Mouse (Mus musculus): ENCODE measurements around the gene Flvcr1. TPM values are rescaled to one million over a fixed set of nuclear protein-coding genes. Genes with fewer than 3 reads are reported as not detected.
A peak's percentile ranks its signal among the peaks of the same experiment; 100 is the strongest.

Gene Flvcr1
- total RNA-seq, 1 experiment from 2014 or later = 55.7 TPM

DNA sequence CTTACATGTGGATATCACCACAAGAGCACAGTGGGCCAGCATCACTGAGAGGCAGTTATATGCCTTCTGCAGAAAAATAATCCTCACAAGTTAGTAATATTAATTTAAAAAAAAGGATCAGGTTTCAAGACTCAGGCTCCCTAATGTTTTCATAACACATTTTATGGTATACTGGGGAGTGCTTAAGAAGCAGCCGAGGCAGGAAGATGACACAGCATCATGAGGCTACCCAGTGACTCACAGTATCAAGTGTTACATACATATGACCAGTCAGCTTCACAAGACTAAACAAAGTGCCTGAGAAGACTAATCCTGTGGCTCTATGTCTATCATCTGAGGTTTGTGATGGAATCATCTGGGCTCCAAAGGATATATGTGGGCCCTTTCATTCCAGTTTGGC is 27.9 kb downstream of the Flvcr1 start:
- no peak for ATAC-seq (ENCODE audit: extremely low read depth, insufficient number of reproducible peaks, low FRiP score, poor library complexity, severe bottlenecking)

- ATAC-seq (ENCODE audit: extremely low read depth, insufficient number of reproducible peaks, low FRiP score, poor library complexity, severe bottlenecking) = no peak
Measured at GRCm38 (mm10) chr1:190996346-190996877, 29.5 kb downstream of the Flvcr1 start.

- no peak for ATAC-seq (ENCODE audit: extremely low read depth, insufficient number of reproducible peaks, low FRiP score, poor library complexity, severe bottlenecking)
Measured at GRCm38 (mm10) chr1:190995548-190995947, 30.4 kb downstream of the Flvcr1 start.

DNA sequence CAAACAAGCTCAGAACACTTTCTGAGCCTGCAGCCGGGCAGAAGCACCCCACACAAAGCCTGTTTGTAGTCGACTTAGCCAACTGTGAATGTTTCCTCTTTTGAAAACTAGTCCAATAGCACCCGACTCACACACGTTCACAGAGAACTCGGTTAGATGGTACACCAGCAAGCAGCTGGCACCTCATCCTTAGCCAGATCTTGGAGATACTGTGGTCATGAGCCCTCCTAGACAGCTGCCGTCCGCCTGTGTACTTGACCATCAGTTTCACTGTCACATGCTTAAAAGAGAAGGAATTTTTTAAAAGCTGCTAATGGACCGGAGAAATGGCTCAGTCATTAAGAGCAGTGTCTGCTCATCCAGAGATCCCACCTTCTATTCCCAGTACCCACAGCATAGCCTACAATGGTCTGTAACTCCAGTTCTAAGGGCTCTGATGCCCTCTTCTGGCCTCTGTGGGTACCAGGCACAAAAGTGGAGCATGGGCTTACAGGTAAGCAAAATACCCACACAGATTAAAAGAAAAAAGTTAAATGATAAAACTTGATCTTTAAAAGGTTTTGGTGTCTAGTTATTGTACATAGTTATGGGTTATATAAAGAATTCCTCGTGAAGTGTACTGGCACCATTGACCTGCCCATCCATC is 36.4 kb downstream of the Flvcr1 start:
- no peak for ATAC-seq (ENCODE audit: extremely low read depth, insufficient number of reproducible peaks, low FRiP score, poor library complexity, severe bottlenecking)

DNA sequence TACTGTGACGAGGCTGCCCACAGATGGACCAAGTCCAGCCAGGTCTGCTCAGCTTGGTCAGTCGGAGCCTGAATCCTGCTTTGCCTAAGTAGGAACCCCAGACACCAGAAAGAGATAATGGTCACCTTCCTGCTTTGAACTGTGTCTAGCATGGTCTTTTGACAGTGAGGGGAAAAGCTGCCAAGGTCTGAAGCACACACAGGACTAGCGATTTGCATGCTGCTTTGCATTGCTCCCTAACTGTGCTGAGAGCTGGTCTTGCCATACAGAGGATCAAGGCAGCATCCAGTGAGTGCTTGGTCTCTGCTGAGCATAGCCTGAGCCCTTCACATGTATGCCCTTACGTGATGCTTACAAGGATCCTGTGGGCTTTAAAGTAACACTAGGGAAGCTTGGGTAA is 44.5 kb downstream of the Flvcr1 start:
- ATAC-seq (ENCODE audit: extremely low read depth, insufficient number of reproducible peaks, low FRiP score, poor library complexity, severe bottlenecking) = peak; percentile 51; the same call in 1 of the 2 replicates

GRCm38 (mm10) chr1:190980470-190980869 is 45.5 kb downstream of the Flvcr1 start:
- no peak for ATAC-seq (ENCODE audit: extremely low read depth, insufficient number of reproducible peaks, low FRiP score, poor library complexity, severe bottlenecking)

- ATAC-seq (ENCODE audit: extremely low read depth, insufficient number of reproducible peaks, low FRiP score, poor library complexity, severe bottlenecking) = peak; percentile 7; the same call in 1 of the 2 replicates
Measured at GRCm38 (mm10) chr1:190979100-190979563, 46.8 kb downstream of the Flvcr1 start, which contains the start of gene Vash2. Vash2 (minus strand) TSS chr1:190979296.

DNA sequence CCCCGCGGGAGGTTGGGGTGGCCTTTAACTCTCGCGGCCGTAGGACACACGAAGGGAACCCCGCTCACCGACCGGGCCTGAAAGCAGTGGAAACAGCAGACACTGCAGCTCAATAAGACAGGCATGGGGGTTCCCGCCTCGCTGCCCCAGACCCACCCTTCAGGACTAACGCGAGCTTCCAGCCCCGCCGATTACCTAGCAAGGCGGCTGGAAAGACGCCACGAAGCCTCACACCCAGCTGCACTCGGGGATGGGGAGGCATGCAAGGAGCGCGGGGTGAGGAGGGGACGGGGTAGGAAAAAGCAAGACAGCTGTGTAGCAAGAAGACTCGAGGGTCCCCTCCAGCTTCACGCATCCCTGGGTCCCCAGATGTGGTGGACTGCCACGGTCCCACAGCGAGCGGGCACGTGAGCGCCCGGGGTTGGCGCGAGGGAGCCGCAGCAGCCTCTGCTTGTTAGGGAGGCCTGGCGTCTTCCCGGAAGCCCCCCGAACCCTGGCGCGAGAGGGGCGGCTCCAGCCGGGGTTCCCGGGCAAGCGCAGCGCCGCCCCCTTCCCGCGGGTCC is 47.4 kb downstream of the Flvcr1 start:
- peak; percentile 22; the same call in 1 of the 2 replicates for ATAC-seq (ENCODE audit: extremely low read depth, insufficient number of reproducible peaks, low FRiP score, poor library complexity, severe bottlenecking)

DNA sequence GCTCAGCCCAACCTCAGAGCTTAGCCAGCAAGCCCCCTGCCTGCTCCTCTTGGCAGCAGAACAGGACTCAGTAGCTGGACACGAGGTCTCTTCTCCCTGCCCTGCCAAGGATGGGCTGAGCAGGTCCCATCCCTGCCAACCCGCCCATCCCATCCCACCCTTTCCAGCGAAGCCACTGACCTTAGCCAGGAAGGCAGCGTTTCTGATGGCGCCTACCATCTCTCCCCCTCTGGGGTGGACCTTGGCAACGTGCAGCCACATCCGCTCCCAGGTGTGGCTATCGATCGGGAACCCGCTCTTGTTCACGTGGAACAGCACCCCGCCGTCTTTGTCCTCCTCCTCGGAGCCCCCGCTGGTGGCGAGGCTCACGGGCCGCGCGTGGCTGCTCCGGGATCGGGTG is 48.0 kb downstream of the Flvcr1 start:
- no peak for ATAC-seq (ENCODE audit: extremely low read depth, insufficient number of reproducible peaks, low FRiP score, poor library complexity, severe bottlenecking)

- no peak for ATAC-seq (ENCODE audit: extremely low read depth, insufficient number of reproducible peaks, low FRiP score, poor library complexity, severe bottlenecking)
Measured at GRCm38 (mm10) chr1:190976887-190977573, 48.9 kb downstream of the Flvcr1 start.

DNA sequence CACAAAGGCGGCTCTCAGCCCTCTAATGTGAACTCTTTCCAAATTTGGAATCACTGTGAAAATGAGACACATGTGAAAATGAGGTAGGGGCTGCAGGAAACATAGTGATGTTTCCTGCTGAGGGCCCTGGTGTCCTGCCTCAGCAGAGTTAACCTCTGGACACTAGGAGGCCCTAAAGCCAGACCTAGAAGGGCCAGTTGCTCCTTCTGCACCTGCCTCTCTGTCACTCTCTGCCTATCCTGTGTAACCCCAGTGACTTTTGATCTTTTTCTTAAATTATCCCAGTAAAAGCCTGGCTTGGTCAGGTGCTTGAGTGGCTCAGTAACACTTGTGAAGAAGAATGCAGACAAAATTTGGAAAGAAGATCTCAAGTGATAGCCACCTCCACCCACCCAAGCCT is 51.1 kb downstream of the Flvcr1 start:
- no peak for ATAC-seq (ENCODE audit: extremely low read depth, insufficient number of reproducible peaks, low FRiP score, poor library complexity, severe bottlenecking)

DNA sequence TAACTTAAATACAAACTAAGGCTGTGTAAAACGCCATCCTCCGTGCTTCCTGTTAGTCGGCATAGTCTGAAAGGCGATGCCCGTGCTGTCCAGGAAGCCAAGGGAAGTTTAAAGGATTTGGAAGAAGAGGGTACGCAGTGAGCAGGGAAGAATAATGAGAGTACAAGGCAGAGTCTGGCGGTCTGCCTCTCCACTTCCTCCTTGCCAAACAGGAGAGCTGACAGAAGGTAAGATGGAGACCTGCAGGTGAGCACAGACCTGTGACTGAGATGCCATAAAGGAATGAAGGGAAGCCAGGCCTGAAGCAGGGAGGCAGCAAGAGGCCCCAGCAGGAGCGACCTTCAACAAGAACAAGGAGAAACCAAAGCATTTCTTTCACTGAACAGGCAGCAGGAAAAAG is 51.8 kb downstream of the Flvcr1 start:
- no peak for ATAC-seq (ENCODE audit: extremely low read depth, insufficient number of reproducible peaks, low FRiP score, poor library complexity, severe bottlenecking)

GRCm38 (mm10) chr1:190972612-190973192 is 53.3 kb downstream of the Flvcr1 start:
- no peak for ATAC-seq (ENCODE audit: extremely low read depth, insufficient number of reproducible peaks, low FRiP score, poor library complexity, severe bottlenecking)

DNA sequence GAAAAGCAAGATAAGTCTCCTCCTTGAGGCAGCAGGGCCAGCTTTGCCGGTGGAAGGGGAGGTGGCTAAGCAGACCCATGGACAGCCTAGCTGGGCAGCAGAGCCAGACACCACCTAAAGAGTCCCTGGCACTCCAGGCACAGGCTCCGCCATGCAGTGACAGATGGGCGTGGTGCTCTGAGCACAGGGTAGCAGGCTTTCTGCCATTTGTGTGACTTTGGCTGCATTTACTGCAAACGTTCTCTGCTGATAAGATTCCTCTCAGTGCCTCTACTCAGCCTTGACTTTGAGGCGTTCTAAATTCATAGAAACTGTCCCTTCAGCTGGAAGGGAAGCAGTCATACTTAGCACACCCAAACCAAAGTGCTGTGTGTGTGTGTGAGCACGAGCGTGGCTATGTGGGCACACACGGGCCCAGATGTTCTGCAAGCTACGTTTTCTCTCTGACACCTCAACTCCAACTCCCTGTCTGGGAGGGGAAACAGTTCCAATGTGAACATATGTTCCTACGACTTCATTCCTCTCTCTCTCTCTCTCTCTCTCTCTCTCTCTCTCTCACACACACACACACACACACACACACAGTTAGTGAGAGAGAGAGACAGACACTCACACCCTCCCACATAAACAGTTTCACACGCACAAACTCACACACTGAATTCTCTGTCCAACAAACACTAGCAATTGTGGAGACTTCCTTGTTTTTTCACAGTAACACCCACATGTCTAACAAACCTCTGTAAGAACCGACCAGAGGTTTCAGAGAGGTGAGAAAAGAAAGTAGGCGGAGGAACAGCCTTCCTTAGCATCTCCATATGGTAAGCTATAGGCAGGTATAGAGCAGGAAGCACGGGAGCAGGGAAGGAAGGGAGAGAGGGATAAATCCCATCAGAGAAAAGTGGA is 54.0 kb downstream of the Flvcr1 start:
- no peak for ATAC-seq (ENCODE audit: extremely low read depth, insufficient number of reproducible peaks, low FRiP score, poor library complexity, severe bottlenecking)

DNA sequence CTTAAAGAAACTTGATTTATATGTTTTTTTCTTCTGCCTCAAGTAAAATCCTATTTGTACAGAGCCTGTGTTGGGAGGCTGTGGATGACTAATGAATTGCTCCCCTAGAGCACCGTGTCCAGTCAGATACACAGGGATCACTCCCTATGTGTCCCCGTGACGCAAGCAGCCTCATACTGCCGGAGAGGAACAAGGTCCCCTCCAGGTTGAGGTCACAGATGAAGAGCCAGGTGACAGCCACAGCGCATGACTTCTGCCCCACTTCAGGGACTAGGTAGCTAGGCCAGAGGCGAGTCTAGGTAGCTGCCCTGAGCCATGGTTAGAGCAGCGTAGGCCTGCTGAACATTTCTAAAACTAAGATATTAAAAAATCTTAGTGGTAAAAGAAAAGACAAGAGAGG is 57.9 kb downstream of the Flvcr1 start:
- ATAC-seq (ENCODE audit: extremely low read depth, insufficient number of reproducible peaks, low FRiP score, poor library complexity, severe bottlenecking) = no peak

- no peak for ATAC-seq (ENCODE audit: extremely low read depth, insufficient number of reproducible peaks, low FRiP score, poor library complexity, severe bottlenecking)
Measured at GRCm38 (mm10) chr1:190964992-190965780, 60.8 kb downstream of the Flvcr1 start.

- no peak for ATAC-seq (ENCODE audit: extremely low read depth, insufficient number of reproducible peaks, low FRiP score, poor library complexity, severe bottlenecking)
Measured at GRCm38 (mm10) chr1:190962760-190963159, 63.2 kb downstream of the Flvcr1 start.

GRCm38 (mm10) chr1:190958821-190959220 is 67.1 kb downstream of the Flvcr1 start:
- no peak for ATAC-seq (ENCODE audit: extremely low read depth, insufficient number of reproducible peaks, low FRiP score, poor library complexity, severe bottlenecking)

Data from neutrophil, adult 5-6 weeks (primary cell).